Mouse (Mus musculus) lung, embryonic 14.5 days (tissue): Measurements from ENCODE around the gene Otop2. TPM values are rescaled to one million over a fixed set of nuclear protein-coding genes. Genes with fewer than 3 reads are reported as not detected.

Experiments
- ATAC-seq: fragments of 200-750 bp; cut with Nextera tagmentation; 2 replicates; pipeline ENCODE4 v1.8.0; 2017; ENCODE audit warnings: mild to moderate bottlenecking, moderate TSS enrichment, moderate library complexity; ENCODE audit not compliant: insufficient read depth
- DNase-seq: peaks from one replicate; pipeline ENCODE4 v3.0.0-alpha.2; 2015
- H3K27ac ChIP-seq: fragments of 300-500 bp; sonication (generic); 2 replicates; pipeline ENCODE4 v1.5.1; 2014; ENCODE audit warnings: low read depth, mild to moderate bottlenecking, moderate library complexity
- H3K27me3 ChIP-seq: fragments of 300-500 bp; sonication (generic); 2 replicates; pipeline ENCODE4 v1.6.1; 2014; ENCODE audit warnings: low read length, control low read depth; ENCODE audit not compliant: insufficient read depth
- H3K36me3 ChIP-seq: fragments of 300-500 bp; sonication (generic); 2 replicates; pipeline ENCODE4 v1.6.1; 2014; ENCODE audit warnings: control low read depth; ENCODE audit not compliant: insufficient read depth
- H3K4me1 ChIP-seq: fragments of 300-500 bp; sonication (generic); 2 replicates; pipeline ENCODE4 v1.6.1; 2014; ENCODE audit warnings: antibody characterized with exemption, control low read depth; ENCODE audit not compliant: insufficient read depth
- H3K4me2 ChIP-seq: fragments of 300-500 bp; sonication (generic); 2 replicates; pipeline ENCODE4 v1.6.1; 2014; ENCODE audit warnings: mild to moderate bottlenecking
- H3K4me3 ChIP-seq: fragments of 300-500 bp; sonication (generic); 2 replicates; pipeline ENCODE4 v1.5.1; 2014; ENCODE audit warnings: low read depth, low read length
- H3K9ac ChIP-seq: fragments of 300-500 bp; sonication (generic); 2 replicates; pipeline ENCODE4 v1.6.1; 2014
- H3K9me3 ChIP-seq: fragments of 300-500 bp; sonication (generic); 2 replicates; pipeline ENCODE4 v1.6.1; 2016; ENCODE audit warnings: low read depth, low read length, control low read depth
- CTCF ChIP-seq: IDR thresholded peaks from 2 replicates; pipeline ENCODE4 v1.5.1; 2016; ENCODE audit warnings: antibody characterized with exemption, low read depth
- WGBS: fragments of 180-500 bp; shearing (Covaris S2); extraction: QIAGEN DNeasy Blood & Tissue Kit; methylation state at CpG from one replicate; pipeline ENCODE4 v1.1.7; 2014; 5-methylcytosine and 5-hydroxymethylcytosine counted together
- polyA plus RNA-seq: library from polyadenylated mRNA; unstranded; fragments of >200 nt; fragmentation: Nextera tagmentation; extraction: Ambion mirVana; gene quantifications from 2 replicates; pipeline ENCODE4 v1.2.1, GENCODE M21; 2014

The Otop2 gene
- polyA plus RNA-seq, 1 experiment from 2014 or later = not detected

DNA sequence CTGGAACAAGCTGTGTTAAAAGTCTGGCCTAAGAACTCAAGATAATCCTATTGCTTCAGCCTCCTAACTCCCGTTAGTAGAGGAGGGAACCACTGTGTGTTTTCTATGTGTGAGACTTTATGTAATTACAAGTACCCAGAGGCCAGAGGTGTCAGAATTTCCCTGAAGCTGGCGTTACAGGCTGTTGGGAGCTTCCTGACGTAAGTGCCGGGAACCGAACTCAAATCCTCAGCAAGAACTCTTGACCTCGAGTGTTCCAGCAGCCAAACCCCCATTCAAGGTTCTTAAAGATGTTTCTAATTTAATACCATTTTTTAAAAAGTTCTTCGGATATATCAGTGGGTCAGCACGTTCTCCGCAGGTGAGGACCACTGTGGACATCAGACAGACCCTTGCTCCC lies 74.3 kb downstream of the Otop2 start:
- H3K4me2 ChIP-seq = peak overlapping the region; percentile 85
- H3K4me1 ChIP-seq = peaks cover 15% of the 10 kb centered on the region
- H3K27me3 ChIP-seq = no peaks in the 10 kb centered on the region
- DNase-seq (peak; percentile 44), ATAC-seq (no peak)
- peak overlapping the region; percentile 74 for H3K4me3 ChIP-seq
- H3K9me3 ChIP-seq = no peaks in the 10 kb centered on the region
- no peaks in the 10 kb centered on the region for H3K36me3 ChIP-seq
- H3K27ac ChIP-seq = peak overlapping the region; percentile 87
- WGBS = 10% methylated on average over 9 of the region's 9 CpGs
- TF ChIP-seq CTCF = no peak
- no peak overlapping the region; the same call in 1 of the 2 replicates for H3K9ac ChIP-seq

Other genes with a start within 250 kb of the Otop2 start
- gene Cd300e, start 245.0 kb upstream of the Otop2 start, polyA plus RNA-seq = not detected in 2 replicates
- 0.35 and 0.55 TPM in 2 replicates for gene Rab37, start 215.7 kb upstream of the Otop2 start, polyA plus RNA-seq
- gene Cd300lf, start 173.2 kb upstream of the Otop2 start, polyA plus RNA-seq = 0.91 and 1.1 TPM in 2 replicates
- 52.3 and 52.6 TPM in 2 replicates for gene Slc9a3r1, start 143.8 kb upstream of the Otop2 start, polyA plus RNA-seq
- 11.4 and 14.3 TPM in 2 replicates for gene Tmem104, start 119.7 kb upstream of the Otop2 start, polyA plus RNA-seq
- gene Nat9, start 119.3 kb upstream of the Otop2 start, polyA plus RNA-seq = 17.9 and 18.7 TPM in 2 replicates
- not detected in 2 replicates for gene Grin2c, start 39.9 kb upstream of the Otop2 start, polyA plus RNA-seq
- gene Fdxr, start 30.1 kb upstream of the Otop2 start, polyA plus RNA-seq = 8.8 and 10.4 TPM in 2 replicates
- 0.14 and 0.18 TPM in 2 replicates for gene Fads6, start 9.5 kb upstream of the Otop2 start, polyA plus RNA-seq
- gene Ush1g, start 14.9 kb downstream of the Otop2 start, polyA plus RNA-seq = not detected in 2 replicates
- gene Otop3, start 27.6 kb downstream of the Otop2 start, polyA plus RNA-seq = 0.12 TPM in 1 of 2 replicates, not detected in the other
- 7.4 and 9.2 TPM in 2 replicates for gene Hid1, start 60.6 kb downstream of the Otop2 start, polyA plus RNA-seq
- 17.7 and 19.8 TPM in 2 replicates for gene Cdr2l, start 74.8 kb downstream of the Otop2 start, polyA plus RNA-seq
- 230 and 242 TPM in 2 replicates for gene Mrpl58, start 96.6 kb downstream of the Otop2 start, polyA plus RNA-seq
- 817 and 850 TPM in 2 replicates for gene Atp5h, start 112.8 kb downstream of the Otop2 start, polyA plus RNA-seq
- 21.6 and 22.2 TPM in 2 replicates for gene Kctd2, start 113.0 kb downstream of the Otop2 start, polyA plus RNA-seq
- not detected in 2 replicates for gene Trim80, start 133.4 kb downstream of the Otop2 start, polyA plus RNA-seq
- 0.28 and 0.64 TPM in 2 replicates for gene Slc16a5, start 155.3 kb downstream of the Otop2 start, polyA plus RNA-seq
- gene Armc7, start 168.5 kb downstream of the Otop2 start, polyA plus RNA-seq = 5.7 and 8.0 TPM in 2 replicates
- gene Nt5c, start 184.7 kb downstream of the Otop2 start, polyA plus RNA-seq = 76.0 and 79.4 TPM in 2 replicates
- gene Jpt1, start 207.2 kb downstream of the Otop2 start, polyA plus RNA-seq = 518 and 521 TPM in 2 replicates
- gene Sumo2, start 229.1 kb downstream of the Otop2 start, polyA plus RNA-seq = 1,096 and 1,118 TPM in 2 replicates